Mouse (Mus musculus): ENCODE data around the gene Gm13275. TPM values are rescaled to one million over a fixed set of nuclear protein-coding genes. Genes with fewer than 3 reads are reported as not detected.
"Not testable (repeated sequence)": the region's sequence is repeated elsewhere in the genome, so short reads cannot be mapped to it uniquely, and the experiment has no call there.

The Gm13275 gene
- polyA plus RNA-seq, 1 experiment from 2014 or later: not detected

- H3K4me2 ChIP-seq; H3K4me1 ChIP-seq; H3K27ac ChIP-seq; H3K27me3 ChIP-seq; H3K9ac ChIP-seq; H3K4me3 ChIP-seq; H3K9me3 ChIP-seq; ATAC-seq (ENCODE audit: insufficient number of reproducible peaks, low FRiP score, low TSS enrichment, low read depth); H3K36me3 ChIP-seq: not testable (repeated sequence)
- no CpG with 5 or more reads among the region's 32 CpGs for WGBS
These were observed 20.8 kb upstream of the Gm13275 start, which contains the start of gene Gm13290 for GRCm38 (mm10) chr4:88773534-88773933. Gm13290 (plus strand) TSS chr4:88773834.

GRCm38 (mm10) chr4:88776622-88777021, 17.7 kb upstream of the Gm13275 start, which contains the start of gene Gm13289:
Gm13289 (plus strand) TSS chr4:88776922.
- no CpG with 5 or more reads among the region's 29 CpGs for WGBS
- ATAC-seq (ENCODE audit: insufficient number of reproducible peaks, low FRiP score, low TSS enrichment, low read depth); H3K4me2 ChIP-seq: not testable (repeated sequence)

GRCm38 (mm10) chr4:88779550-88779949, 14.7 kb upstream of the Gm13275 start, which contains the start of gene Gm13272:
Gm13272 (plus strand) TSS chr4:88779850.
- H3K4me1 ChIP-seq; H3K9me3 ChIP-seq; H3K4me3 ChIP-seq; H3K4me2 ChIP-seq; H3K27me3 ChIP-seq; ATAC-seq (ENCODE audit: insufficient number of reproducible peaks, low FRiP score, low TSS enrichment, low read depth); H3K9ac ChIP-seq; H3K27ac ChIP-seq; H3K36me3 ChIP-seq: not testable (repeated sequence)
- WGBS: no CpG with 5 or more reads among the region's 29 CpGs

More at GRCm38 (mm10) chr4:88776622-88777021, 17.7 kb upstream of the Gm13275 start, which contains the start of gene Gm13289:
- H3K9ac ChIP-seq, H3K4me3 ChIP-seq, H3K9me3 ChIP-seq, H3K27me3 ChIP-seq, H3K27ac ChIP-seq, H3K4me1 ChIP-seq, H3K36me3 ChIP-seq: not testable (repeated sequence)

- H3K9me3 ChIP-seq; ATAC-seq (ENCODE audit: insufficient number of reproducible peaks, low FRiP score, low TSS enrichment, low read depth); H3K9ac ChIP-seq; H3K4me1 ChIP-seq; H3K27me3 ChIP-seq; H3K4me2 ChIP-seq; H3K4me3 ChIP-seq; H3K27ac ChIP-seq; H3K36me3 ChIP-seq: not testable (repeated sequence)
- WGBS: 44% methylated on average over 16 of the region's 18 CpGs
These were observed 14.0 kb upstream of the Gm13275 start for GRCm38 (mm10) chr4:88780320-88780719.

- not testable (repeated sequence) for ATAC-seq (ENCODE audit: insufficient number of reproducible peaks, low FRiP score, low TSS enrichment, low read depth); H3K27me3 ChIP-seq; H3K4me1 ChIP-seq; H3K36me3 ChIP-seq; H3K9ac ChIP-seq; H3K9me3 ChIP-seq
- H3K4me3 ChIP-seq: peak within 1 kb of the TSS; percentile 24; the same call in 1 of the 2 replicates
- H3K4me2 ChIP-seq: peak within 1 kb of the TSS; percentile 34
- WGBS: 16% methylated on average over 5 of the region's 7 CpGs
- peak within 1 kb of the TSS; percentile 65 for H3K27ac ChIP-seq
These were observed 12.5 kb upstream of the Gm13275 start, which contains the start of gene Ifnz for GRCm38 (mm10) chr4:88781831-88782230. Ifnz (plus strand) TSS chr4:88782131.

GRCm38 (mm10) chr4:88782335-88782734, 12.0 kb upstream of the Gm13275 start:
- not testable (repeated sequence) for H3K4me1 ChIP-seq; H3K36me3 ChIP-seq; H3K9ac ChIP-seq; ATAC-seq (ENCODE audit: insufficient number of reproducible peaks, low FRiP score, low TSS enrichment, low read depth); H3K27me3 ChIP-seq; H3K9me3 ChIP-seq
- H3K4me3 ChIP-seq: peak overlapping the region; percentile 24; the same call in 1 of the 2 replicates
- peak overlapping the region; percentile 34 for H3K4me2 ChIP-seq
- peak overlapping the region; percentile 65 for H3K27ac ChIP-seq
- 0% methylated on average over 10 of the region's 31 CpGs for WGBS

GRCm38 (mm10) chr4:88785409-88785808, 8.9 kb upstream of the Gm13275 start, which contains the start of gene Gm13276:
Gm13276 (plus strand) TSS chr4:88785709.
- H3K27me3 ChIP-seq; H3K36me3 ChIP-seq; H3K9me3 ChIP-seq; H3K27ac ChIP-seq; ATAC-seq (ENCODE audit: insufficient number of reproducible peaks, low FRiP score, low TSS enrichment, low read depth); H3K4me3 ChIP-seq; H3K9ac ChIP-seq; H3K4me1 ChIP-seq; H3K4me2 ChIP-seq: not testable (repeated sequence)
- WGBS: no CpG with 5 or more reads among the region's 27 CpGs

GRCm38 (mm10) chr4:88788402-88788801, 5.9 kb upstream of the Gm13275 start, which contains the start of gene Gm13277:
Gm13277 (plus strand) TSS chr4:88788632.
- H3K27ac ChIP-seq; H3K4me2 ChIP-seq; ATAC-seq (ENCODE audit: insufficient number of reproducible peaks, low FRiP score, low TSS enrichment, low read depth); H3K9ac ChIP-seq; H3K27me3 ChIP-seq; H3K9me3 ChIP-seq; H3K4me3 ChIP-seq; H3K4me1 ChIP-seq; H3K36me3 ChIP-seq: not testable (repeated sequence)
- 0% methylated on average over 2 of the region's 28 CpGs for WGBS

- H3K9ac ChIP-seq; H3K9me3 ChIP-seq; H3K27ac ChIP-seq; H3K4me1 ChIP-seq; H3K4me2 ChIP-seq; H3K27me3 ChIP-seq; H3K4me3 ChIP-seq; ATAC-seq (ENCODE audit: insufficient number of reproducible peaks, low FRiP score, low TSS enrichment, low read depth); H3K36me3 ChIP-seq: not testable (repeated sequence)
- no CpG with 5 or more reads among the region's 28 CpGs for WGBS
These were observed 3.0 kb upstream of the Gm13275 start, which contains the start of gene Gm13278 for GRCm38 (mm10) chr4:88791250-88791649. Gm13278 (plus strand) TSS chr4:88791550.

GRCm38 (mm10) chr4:88797097-88797496, 2.8 kb downstream of the Gm13275 start, which contains the start of gene Gm13279:
Gm13279 (plus strand) TSS chr4:88797397.
- H3K4me1 ChIP-seq; H3K9ac ChIP-seq; H3K9me3 ChIP-seq; H3K36me3 ChIP-seq; H3K27me3 ChIP-seq; ATAC-seq (ENCODE audit: insufficient number of reproducible peaks, low FRiP score, low TSS enrichment, low read depth); H3K27ac ChIP-seq; H3K4me3 ChIP-seq; H3K4me2 ChIP-seq: not testable (repeated sequence)
- no CpG with 5 or more reads among the region's 28 CpGs for WGBS

- not testable (repeated sequence) for H3K36me3 ChIP-seq
- WGBS: 13% methylated on average over 5 of the region's 7 CpGs
These were observed 5.1 kb downstream of the Gm13275 start, which contains the start of gene Gm13285 for GRCm38 (mm10) chr4:88799365-88799764. Gm13285 (plus strand) TSS chr4:88799665.

GRCm38 (mm10) chr4:88802954-88803353, 8.7 kb downstream of the Gm13275 start, which contains the start of gene Gm13287:
Gm13287 (plus strand) TSS chr4:88803254.
- ATAC-seq (ENCODE audit: insufficient number of reproducible peaks, low FRiP score, low TSS enrichment, low read depth); H3K4me1 ChIP-seq; H3K4me3 ChIP-seq; H3K4me2 ChIP-seq; H3K27me3 ChIP-seq; H3K27ac ChIP-seq; H3K36me3 ChIP-seq; H3K9me3 ChIP-seq; H3K9ac ChIP-seq: not testable (repeated sequence)
- WGBS: no CpG with 5 or more reads among the region's 29 CpGs

More at GRCm38 (mm10) chr4:88799365-88799764, 5.1 kb downstream of the Gm13275 start, which contains the start of gene Gm13285:
- not testable (repeated sequence) for H3K27ac ChIP-seq; H3K4me2 ChIP-seq; H3K4me1 ChIP-seq; H3K9ac ChIP-seq; H3K27me3 ChIP-seq; H3K4me3 ChIP-seq; ATAC-seq (ENCODE audit: insufficient number of reproducible peaks, low FRiP score, low TSS enrichment, low read depth); H3K9me3 ChIP-seq

Measured in limb, embryonic 15.5 days (tissue).